Mouse (Mus musculus) heart, embryonic 15.5 days (tissue): ENCODE measurements around the gene Lig3. TPM values are rescaled to one million over a fixed set of nuclear protein-coding genes. Genes with fewer than 3 reads are reported as not detected.

Experiments
- ATAC-seq: fragments of 200-750 bp; cut with Nextera tagmentation; replicated peaks from 2 replicates; pipeline ENCODE4 v1.8.0; 2017; ENCODE audit warnings: low read depth, moderate TSS enrichment; ENCODE audit not compliant: insufficient number of reproducible peaks, insufficient read depth, low FRiP score
- H3K27ac ChIP-seq: fragments of 300-500 bp; sonication (generic); 2 replicates; pipeline ENCODE4 v1.5.1; 2015; ENCODE audit warnings: mild to moderate bottlenecking, inconsistent platforms
- H3K27me3 ChIP-seq: fragments of 300-500 bp; sonication (generic); 2 replicates; pipeline ENCODE4 v1.6.1; 2015; ENCODE audit warnings: inconsistent platforms
- H3K36me3 ChIP-seq: fragments of 300-500 bp; sonication (generic); 2 replicates; pipeline ENCODE4 v1.6.1; 2015; ENCODE audit warnings: mild to moderate bottlenecking, inconsistent platforms
- H3K4me1 ChIP-seq: fragments of 300-500 bp; sonication (generic); replicated peaks from 2 replicates; pipeline ENCODE4 v1.6.1; 2015; ENCODE audit warnings: inconsistent platforms
- H3K4me2 ChIP-seq: fragments of 300-500 bp; sonication (generic); 2 replicates; pipeline ENCODE4 v1.6.1; 2015; ENCODE audit warnings: inconsistent platforms, mild to moderate bottlenecking, moderate library complexity
- H3K4me3 ChIP-seq: fragments of 300-500 bp; sonication (generic); 2 replicates; pipeline ENCODE4 v1.5.1; 2015; ENCODE audit warnings: mild to moderate bottlenecking, inconsistent platforms
- H3K9ac ChIP-seq: fragments of 300-500 bp; sonication (generic); 2 replicates; pipeline ENCODE4 v1.6.1; 2015; ENCODE audit warnings: mild to moderate bottlenecking, inconsistent platforms
- H3K9me3 ChIP-seq: fragments of 300-500 bp; sonication (generic); replicated peaks from 2 replicates; pipeline ENCODE4 v1.6.1; 2016; ENCODE audit warnings: inconsistent platforms
- WGBS: fragments of 180-500 bp; shearing (Covaris S2); methylation state at CpG from one replicate; pipeline ENCODE4 v1.1.7; 2015; ENCODE audit warnings: mixed read lengths; 5-methylcytosine and 5-hydroxymethylcytosine counted together
- polyA plus RNA-seq: library from polyadenylated mRNA; unstranded; fragments of >200 nt; fragmentation: Nextera tagmentation; extraction: Ambion mirVana; gene quantifications from 2 replicates; pipeline ENCODE4 v1.2.1, GENCODE M21; 2015

The Lig3 gene
- 14.6 and 19.4 TPM in 2 replicates for polyA plus RNA-seq

DNA sequence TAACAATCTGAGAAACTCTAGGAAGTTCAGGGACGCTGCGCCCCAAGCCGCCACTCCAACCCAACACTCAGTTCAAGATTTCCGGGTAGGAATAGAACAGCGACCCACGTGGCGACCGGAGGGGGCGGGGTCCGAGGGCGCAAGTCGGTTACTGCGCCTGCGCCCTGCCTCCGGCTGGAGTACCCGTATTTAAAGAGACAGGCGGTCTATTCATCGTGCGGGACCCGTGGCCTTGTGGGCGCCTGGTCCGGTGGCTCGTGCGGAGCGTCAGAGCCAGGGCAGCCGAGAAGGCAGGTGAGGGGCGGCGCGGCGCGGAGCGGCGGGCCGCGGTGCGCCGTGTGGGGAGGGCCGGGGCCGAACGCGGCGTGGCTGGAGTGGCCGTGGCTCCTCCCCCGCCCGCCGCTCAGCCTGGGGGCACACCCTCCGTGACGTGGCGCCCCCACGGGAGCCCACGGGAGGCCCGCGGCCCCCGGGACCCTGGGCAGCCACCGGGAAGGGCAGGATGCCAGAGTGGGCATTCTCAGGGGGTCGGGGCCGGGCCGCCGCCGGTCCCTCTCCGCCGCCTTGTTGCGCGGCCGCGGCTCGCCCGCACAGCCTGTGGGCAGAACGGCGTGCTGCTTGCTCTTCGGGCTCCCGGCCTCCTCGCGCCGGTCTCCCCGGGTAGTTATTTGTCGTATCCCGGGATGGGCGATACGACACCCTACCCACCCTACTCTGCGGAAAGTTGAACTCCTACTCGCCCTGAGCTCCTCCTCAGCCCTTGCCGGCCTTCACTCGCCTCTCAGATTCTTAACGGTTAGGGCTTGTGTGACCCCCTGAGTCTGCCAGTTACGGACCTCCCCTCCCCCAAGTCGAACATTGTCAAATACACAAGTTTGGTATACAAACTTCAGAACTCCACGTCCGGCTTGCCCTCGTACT lies at the start of gene Lig3:
Gene Lig3, plus strand, starts transcription at position 126 of the 921 bp plus-strand sequence.
- H3K4me2 ChIP-seq, result peak within 1 kb of the TSS; percentile 77
- H3K9ac ChIP-seq, result peak within 1 kb of the TSS; percentile 99
- H3K4me1 ChIP-seq, result peaks cover 16% of the 10 kb centered on the region
- no peaks in the 10 kb centered on the region for H3K27me3 ChIP-seq
- WGBS, result under 1% methylated on average over 82 of the region's 90 CpGs
- H3K9me3 ChIP-seq, result no peaks in the 10 kb centered on the region
- H3K36me3 ChIP-seq, result peaks cover 29% of the 10 kb centered on the region
- H3K27ac ChIP-seq, result peak within 1 kb of the TSS; percentile 98
- peak within 1 kb of the TSS; percentile 99 for H3K4me3 ChIP-seq
- peak; percentile 94 for ATAC-seq

DNA sequence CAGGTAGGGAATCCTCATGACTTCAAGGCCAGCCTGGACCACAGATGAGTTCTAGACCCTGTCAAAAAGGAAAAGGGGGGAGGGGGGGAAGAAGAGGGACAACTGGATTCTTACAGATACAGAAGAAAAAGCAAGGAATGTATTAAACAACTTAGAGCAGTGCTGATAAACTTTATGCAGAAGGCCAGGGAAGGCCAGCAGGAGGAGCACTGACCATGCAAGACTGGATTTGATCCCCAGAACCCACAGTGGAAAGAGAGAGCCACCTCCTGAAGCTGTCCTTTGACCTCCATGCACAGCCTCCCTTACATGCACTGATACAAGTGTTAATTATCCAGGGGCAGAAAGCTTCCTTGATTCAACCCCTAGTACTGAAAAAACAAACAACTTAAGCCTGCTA lies 46.7 kb upstream of the Lig3 start:
- Histone ChIP-seq H3K27me3 (no peaks in the 10 kb centered on the region), H3K9me3 (no peaks in the 10 kb centered on the region), H3K4me1 (no peaks in the 10 kb centered on the region), H3K27ac (no peak overlapping the region), H3K9ac (no peak overlapping the region), H3K4me2 (no peak overlapping the region), H3K36me3 (no peaks in the 10 kb centered on the region), H3K4me3 (no peak overlapping the region)
- no peak for ATAC-seq

DNA sequence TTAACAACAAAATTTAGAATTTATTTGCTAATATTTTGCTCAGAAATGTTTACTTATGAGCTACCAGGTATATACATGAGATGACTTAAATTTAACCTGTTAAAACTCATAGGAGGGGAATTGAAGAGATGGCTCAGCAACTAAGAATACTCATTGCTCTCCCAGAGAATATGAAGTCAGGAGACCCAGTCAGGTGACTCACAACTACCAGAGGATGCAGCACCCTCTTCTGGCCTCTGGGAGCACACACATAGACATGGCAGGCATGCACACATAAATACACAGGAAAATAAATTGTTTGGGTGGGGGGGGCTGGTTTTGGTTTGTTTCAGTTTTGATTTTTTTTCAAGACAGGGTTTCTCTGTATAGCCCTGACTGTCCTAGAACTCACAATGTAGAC lies 41.9 kb upstream of the Lig3 start:
- H3K4me1 ChIP-seq, result no peaks in the 10 kb centered on the region
- H3K9me3 ChIP-seq, result no peaks in the 10 kb centered on the region
- no peaks in the 10 kb centered on the region for H3K27me3 ChIP-seq
- H3K36me3 ChIP-seq, result no peaks in the 10 kb centered on the region
- no peak overlapping the region for H3K4me2 ChIP-seq
- H3K4me3 ChIP-seq, result no peak overlapping the region
- no peak overlapping the region for H3K27ac ChIP-seq
- ATAC-seq, result no peak
- H3K9ac ChIP-seq, result no peak overlapping the region

DNA sequence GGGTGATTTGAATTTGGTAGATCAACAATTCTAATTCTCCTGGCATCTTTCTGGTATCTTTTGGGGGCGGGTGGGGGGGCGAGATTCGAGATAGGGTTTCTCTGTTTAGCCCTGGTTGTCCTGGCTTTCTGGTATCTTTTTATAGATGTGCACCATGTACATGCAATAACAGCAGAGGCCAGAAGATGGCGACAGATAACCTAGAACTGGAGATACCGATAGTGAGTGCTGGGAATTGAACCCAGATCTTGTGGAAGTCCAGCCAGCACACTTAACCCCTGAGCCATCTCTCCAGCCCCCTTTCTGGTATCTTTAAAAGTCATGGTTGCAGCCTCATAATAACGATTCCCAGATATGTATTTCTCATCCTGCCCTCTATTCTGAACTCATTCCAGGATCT lies 34.8 kb upstream of the Lig3 start:
- Histone ChIP-seq H3K36me3 (no peaks in the 10 kb centered on the region), H3K9ac (no peak overlapping the region), H3K27ac (no peak overlapping the region), H3K27me3 (no peaks in the 10 kb centered on the region), H3K4me3 (no peak overlapping the region), H3K4me1 (no peaks in the 10 kb centered on the region), H3K9me3 (no peaks in the 10 kb centered on the region), H3K4me2 (no peak overlapping the region)
- 26% methylated on average over 6 of the region's 6 CpGs for WGBS
- no peak for ATAC-seq

DNA sequence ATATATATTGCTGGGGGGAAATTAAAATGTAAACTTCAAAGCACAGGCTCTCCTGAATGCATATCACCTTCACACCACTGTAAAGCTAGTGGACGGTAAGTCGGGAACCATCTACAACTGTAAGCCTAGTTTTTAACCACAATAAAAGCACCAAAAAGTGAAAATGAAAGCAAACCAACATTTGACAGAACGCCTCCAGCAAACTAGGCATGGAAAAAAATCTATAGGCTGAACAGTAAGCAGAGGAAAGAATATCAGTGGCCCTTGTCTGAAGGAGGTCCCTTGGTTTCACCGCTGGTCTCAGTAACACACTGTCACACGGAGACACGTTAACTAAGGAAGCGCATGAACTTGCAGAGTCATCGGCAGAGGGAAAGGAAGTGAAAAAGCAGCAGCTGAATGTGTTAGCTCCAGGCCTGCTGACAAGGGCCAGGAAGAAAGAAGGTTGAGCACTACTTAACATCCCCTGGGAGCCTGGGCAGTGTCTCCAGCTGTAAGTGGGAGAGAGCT lies 34.0 kb upstream of the Lig3 start:
- peak overlapping the region; percentile 40; the same call in 1 of the 2 replicates for H3K9ac ChIP-seq
- H3K4me3 ChIP-seq, result peak overlapping the region; percentile 20
- H3K4me1 ChIP-seq, result no peaks in the 10 kb centered on the region
- no peaks in the 10 kb centered on the region for H3K36me3 ChIP-seq
- no peaks in the 10 kb centered on the region for H3K9me3 ChIP-seq
- WGBS, result 58% methylated on average over 8 of the region's 8 CpGs
- H3K27me3 ChIP-seq, result no peaks in the 10 kb centered on the region
- H3K27ac ChIP-seq, result 0 out of 2 replicates have a peak overlapping the region, but pooled peaks have one; percentile 3
- no peak for ATAC-seq
- H3K4me2 ChIP-seq, result peak overlapping the region; percentile 40

DNA sequence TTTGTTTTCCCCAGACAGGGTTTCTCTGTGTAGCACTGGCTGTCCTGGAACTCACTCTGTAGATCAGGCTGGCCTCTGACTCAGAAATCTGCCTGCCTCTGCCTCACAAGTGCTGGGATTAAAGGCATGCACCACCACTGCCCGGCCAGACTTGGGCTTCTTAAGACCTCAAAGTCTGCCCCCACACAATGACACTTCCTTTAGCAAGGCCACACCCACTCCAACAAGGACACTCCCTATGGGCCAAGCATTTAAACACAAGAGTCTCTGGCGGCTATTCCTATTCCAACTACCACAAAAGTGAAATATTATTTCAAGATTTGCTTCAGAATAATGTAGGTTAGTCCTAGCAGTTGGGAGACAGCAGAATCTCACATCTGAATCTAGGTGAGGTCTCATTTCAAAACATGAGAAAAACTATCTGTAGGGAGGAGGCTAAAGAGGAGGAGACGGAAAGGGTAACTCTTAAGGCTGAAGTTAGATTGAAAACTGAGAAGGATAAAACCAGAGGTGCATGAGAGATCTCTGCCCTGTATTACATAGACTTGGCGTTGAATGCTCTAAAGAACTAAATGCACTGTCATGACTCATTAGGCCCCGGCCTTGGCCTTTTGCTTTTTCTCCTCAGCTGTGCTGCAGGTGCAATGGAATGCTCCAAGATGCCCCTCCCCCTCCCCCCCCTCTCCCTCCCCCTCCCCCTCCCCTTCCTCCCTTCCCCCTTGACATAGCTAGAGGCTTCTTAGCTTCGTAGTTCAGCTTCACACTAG lies 28.4 kb upstream of the Lig3 start:
- H3K4me1 ChIP-seq, result no peaks in the 10 kb centered on the region
- no peak overlapping the region for H3K9ac ChIP-seq
- H3K27me3 ChIP-seq, result no peaks in the 10 kb centered on the region
- no peak for ATAC-seq
- no peaks in the 10 kb centered on the region for H3K36me3 ChIP-seq
- no peaks in the 10 kb centered on the region for H3K9me3 ChIP-seq
- no peak overlapping the region for H3K27ac ChIP-seq
- no peak overlapping the region for H3K4me2 ChIP-seq
- WGBS, result 68% methylated on average over 6 of the region's 6 CpGs
- H3K4me3 ChIP-seq, result no peak overlapping the region

DNA sequence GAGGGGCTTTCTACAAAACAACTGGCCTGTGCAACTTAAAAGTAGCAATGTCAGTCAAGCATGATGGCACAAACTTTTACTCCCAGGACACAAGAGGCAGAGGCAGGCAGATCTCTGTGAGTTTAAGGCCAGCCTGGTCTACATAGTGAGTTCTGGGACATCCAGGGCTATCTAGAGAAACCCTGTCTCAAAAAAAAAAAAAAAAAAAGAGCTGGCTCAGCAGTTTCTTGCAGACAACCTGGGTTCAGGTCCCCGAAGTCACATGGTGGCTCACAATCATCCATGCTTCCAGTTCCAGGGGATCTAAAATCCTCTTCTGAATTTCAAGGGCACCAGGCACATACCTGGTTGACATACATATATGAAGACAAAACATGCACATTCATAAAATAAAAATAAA lies 25.0 kb upstream of the Lig3 start:
- peaks cover 5% of the 10 kb centered on the region; the same call in 1 of the 2 replicates for H3K27me3 ChIP-seq
- H3K4me3 ChIP-seq, result no peak overlapping the region
- no peak overlapping the region for H3K9ac ChIP-seq
- ATAC-seq, result no peak
- no peak overlapping the region for H3K27ac ChIP-seq
- H3K4me2 ChIP-seq, result no peak overlapping the region
- H3K36me3 ChIP-seq, result no peaks in the 10 kb centered on the region
- H3K4me1 ChIP-seq, result no peaks in the 10 kb centered on the region
- no peaks in the 10 kb centered on the region for H3K9me3 ChIP-seq
- WGBS, result 74% methylated on average over 1 of the region's 1 CpGs

DNA sequence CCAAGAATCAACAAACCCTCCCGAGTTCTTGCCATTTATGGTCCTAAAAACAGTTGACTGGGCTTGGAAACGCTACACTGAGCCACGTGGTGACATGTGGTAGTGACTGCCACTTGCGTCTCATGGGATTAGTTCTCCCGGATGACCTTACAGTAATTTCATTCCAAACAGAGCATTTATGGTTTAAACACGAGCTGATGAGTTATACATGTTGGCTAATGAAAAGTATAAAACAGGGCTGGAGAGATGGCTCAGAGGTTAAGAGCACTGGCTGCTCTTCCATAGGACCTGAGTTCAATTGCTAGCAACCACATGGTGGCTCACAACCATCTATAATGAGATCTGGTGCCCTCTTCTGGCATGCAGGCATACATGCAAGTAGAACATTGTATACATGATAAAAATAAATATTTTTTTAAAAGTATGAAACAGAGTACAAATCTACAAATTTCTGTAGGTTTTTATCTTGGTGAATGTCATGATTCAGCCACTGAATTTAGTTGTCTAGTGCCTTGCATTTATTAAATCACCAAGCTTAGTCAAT lies 18.6 kb upstream of the Lig3 start:
- H3K36me3 ChIP-seq, result no peaks in the 10 kb centered on the region
- peaks cover 19% of the 10 kb centered on the region for H3K4me1 ChIP-seq
- ATAC-seq, result no peak
- H3K27ac ChIP-seq, result no peak overlapping the region
- no peaks in the 10 kb centered on the region for H3K9me3 ChIP-seq
- H3K27me3 ChIP-seq, result peaks cover 6% of the 10 kb centered on the region; the same call in 1 of the 2 replicates
- H3K4me2 ChIP-seq, result no peak overlapping the region
- 82% methylated on average over 6 of the region's 6 CpGs for WGBS
- no peak overlapping the region for H3K4me3 ChIP-seq
- H3K9ac ChIP-seq, result no peak overlapping the region

DNA sequence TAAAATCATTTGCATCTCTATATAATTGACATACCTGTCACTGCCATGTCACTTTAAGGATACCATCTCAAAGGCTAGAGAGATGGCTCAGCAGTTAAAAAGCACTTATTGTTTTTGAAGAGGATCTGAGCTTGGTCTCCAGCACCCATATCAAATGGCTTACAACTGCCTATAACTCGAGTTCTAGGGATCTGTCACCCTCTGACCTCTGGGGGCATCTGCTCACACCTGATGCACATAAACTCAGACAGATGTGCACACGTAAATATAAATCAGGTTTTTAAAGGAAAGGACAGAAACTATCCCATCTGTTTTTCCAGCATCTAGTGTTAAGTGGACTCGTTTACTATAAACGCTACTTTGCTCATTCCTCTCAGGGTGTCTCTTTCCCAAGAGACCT lies 17.6 kb upstream of the Lig3 start:
- Histone ChIP-seq H3K9me3 (no peaks in the 10 kb centered on the region), H3K27me3 (peaks cover 6% of the 10 kb centered on the region; the same call in 1 of the 2 replicates), H3K27ac (peak overlapping the region; percentile 96), H3K4me1 (peaks cover 19% of the 10 kb centered on the region), H3K4me3 (peak overlapping the region; percentile 99), H3K4me2 (peak overlapping the region; percentile 73), H3K36me3 (no peaks in the 10 kb centered on the region), H3K9ac (peak overlapping the region; percentile 88)
- no peak for ATAC-seq
- 11% methylated on average over 4 of the region's 4 CpGs for WGBS

DNA sequence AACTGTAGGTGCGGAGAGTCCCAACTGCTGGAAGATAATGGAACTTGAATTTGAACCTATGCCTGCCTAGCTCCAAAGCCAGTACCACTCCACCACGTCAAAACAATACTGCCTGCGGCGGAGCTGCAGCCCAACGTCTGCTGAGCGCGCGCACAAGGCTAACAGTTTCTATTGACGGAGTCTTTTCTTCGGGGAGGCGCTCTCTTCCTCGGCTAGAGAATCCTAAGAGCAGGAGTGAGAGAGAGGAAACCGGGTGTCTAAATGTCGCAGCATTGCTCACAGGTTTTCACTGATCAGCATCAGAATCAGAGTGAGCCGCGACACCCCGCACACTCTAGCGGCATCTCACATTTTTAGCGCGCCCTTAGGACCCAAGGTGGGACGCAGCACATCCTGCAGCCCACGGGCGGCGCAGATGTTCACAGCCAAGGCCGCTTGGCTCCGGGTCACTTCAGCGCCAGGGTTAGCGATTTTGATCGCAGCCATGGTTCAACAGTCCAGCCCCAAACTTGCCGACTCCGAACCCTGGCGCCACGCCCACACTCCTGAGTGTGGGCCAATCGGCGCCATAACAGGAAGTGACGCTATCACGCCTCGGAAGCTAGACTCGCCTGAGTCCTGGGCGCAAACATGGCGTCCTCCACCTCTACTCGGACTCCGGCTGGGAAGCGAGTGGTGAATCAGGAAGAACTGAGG lies 17.0 kb upstream of the Lig3 start, which contains the start of the genes Cct6b and Zfp830:
Gene Cct6b, minus strand, starts transcription at position 580 of the 696 bp plus-strand sequence.
Gene Zfp830, plus strand, starts transcription at position 604 of the 696 bp plus-strand sequence.
- peak within 1 kb of the TSS; percentile 96 for H3K27ac ChIP-seq
- peak within 1 kb of the TSS; percentile 99 for H3K4me3 ChIP-seq
- ATAC-seq, result peak; percentile 98
- under 1% methylated on average over 44 of the region's 44 CpGs for WGBS
- peaks cover 19% of the 10 kb centered on the region for H3K4me1 ChIP-seq
- no peaks in the 10 kb centered on the region for H3K36me3 ChIP-seq
- no peaks in the 10 kb centered on the region for H3K9me3 ChIP-seq
- peak within 1 kb of the TSS; percentile 73 for H3K4me2 ChIP-seq
- H3K9ac ChIP-seq, result peak within 1 kb of the TSS; percentile 88
- H3K27me3 ChIP-seq, result peaks cover 6% of the 10 kb centered on the region; the same call in 1 of the 2 replicates
